Mouse (Mus musculus) embryo, embryonic 10.5 days (tissue): ENCODE measurements at regions not wholly inside any gene's neighbourhood (a gene's known extent, or its start where the extent isn't known, plus 50 kb on each side); places are given as distances from the start of the nearest gene placed in this dataset.

ENCODE experiments used
- DNase-seq: peaks from one replicate; pipeline ENCODE4 v3.0.0-alpha.2; 2015; ENCODE audit warnings: low spot score

DNA sequence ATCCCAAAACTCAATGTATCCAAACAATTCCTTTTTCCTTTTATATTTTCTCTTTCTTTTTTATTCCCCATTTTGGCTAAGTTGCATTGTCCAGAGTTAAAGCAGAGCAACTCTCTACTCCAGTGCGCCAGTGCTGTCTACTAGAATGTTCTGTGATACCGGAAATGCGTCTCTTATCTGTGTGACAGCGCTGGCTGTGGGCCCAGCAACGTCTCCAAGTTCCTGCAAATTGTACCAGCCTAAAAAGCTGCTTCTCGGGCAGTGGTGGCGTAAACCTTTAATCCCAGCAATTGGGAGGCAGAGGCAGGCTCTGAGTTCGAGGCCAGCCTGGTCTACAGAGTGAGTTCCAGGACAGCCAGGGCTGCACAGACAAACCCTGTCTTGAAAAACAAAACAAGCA is 59.4 kb downstream of the Cox18 start:
- no peak for DNase-seq

DNA sequence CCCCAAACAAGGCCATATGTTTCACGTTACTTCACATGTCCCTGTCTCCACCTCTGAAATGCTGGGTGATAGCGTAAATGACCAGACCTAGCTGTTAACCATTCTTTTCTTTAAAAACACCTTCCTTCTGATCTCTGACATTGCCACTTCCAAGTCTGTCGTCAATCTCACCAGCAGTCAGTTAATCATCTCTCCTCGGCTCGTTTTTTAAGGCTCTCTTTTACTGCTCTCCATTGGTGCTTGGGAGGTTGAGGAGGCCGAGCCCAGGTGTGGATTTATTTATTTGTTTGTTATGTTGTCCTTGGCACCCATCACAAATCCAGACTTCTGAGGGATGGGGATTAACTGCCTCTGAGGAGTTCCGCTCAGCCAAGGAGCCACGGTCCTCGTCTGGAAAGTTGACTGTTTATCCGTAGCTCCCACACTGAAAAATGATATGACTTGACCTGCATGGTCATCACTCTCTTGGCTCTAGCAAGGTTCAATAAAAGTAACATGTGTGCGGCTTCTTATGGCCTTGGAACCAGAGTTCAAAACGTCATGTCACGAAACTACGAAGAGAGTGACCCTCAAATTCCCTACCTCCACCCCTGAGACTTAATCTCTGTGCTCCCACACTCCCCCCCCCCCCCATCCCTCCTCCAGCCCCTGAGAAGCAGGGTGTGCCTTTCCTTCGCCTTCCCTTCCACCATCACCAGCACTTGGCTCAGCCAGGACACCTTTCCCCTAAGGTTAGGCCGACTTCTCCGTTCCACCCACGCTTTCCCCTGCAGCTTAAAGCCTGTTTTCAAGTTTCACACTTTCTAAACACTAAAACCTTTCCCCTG is 60.6 kb downstream of the Cox18 start:
- DNase-seq = peak; percentile 17

DNA sequence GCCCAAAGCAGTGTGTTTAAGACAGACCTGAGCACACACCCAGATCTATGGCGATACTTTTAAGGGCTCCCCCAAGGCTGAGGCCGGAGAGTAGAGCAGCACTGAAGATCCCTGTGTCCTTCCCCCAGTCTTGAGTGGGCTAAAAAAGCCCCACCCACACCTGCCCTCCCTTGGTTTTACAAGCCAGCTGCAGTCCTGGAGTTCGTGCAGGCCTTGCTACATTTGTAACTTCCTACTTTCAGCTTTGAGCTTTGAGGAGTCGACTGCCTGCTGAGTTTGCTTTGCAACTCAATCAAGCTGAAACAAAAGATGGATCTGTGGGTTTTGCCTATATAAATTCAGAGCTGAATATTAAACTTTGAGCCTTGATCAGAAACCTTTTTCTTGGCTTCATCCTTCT is 63.5 kb downstream of the Cox18 start:
- DNase-seq = no peak

DNA sequence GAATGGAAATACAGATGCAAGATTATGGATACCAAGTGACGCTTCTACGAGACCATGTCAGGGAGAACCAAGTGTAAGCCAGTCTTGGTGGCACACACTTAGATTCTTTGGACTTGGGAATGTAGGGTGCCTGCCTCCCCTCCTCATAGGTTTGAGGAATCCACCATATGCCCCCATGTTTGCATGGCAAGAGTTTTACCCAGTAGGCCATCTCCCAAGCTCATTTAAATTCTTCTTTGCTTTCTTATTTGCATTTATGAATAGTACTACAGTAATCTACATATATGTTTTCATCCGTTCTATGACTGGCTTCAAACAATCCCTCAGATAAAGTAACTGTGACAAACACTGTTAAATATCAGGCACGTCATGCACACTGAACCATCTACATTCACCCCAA is 67.3 kb downstream of the Cox18 start:
- DNase-seq = no peak

DNA sequence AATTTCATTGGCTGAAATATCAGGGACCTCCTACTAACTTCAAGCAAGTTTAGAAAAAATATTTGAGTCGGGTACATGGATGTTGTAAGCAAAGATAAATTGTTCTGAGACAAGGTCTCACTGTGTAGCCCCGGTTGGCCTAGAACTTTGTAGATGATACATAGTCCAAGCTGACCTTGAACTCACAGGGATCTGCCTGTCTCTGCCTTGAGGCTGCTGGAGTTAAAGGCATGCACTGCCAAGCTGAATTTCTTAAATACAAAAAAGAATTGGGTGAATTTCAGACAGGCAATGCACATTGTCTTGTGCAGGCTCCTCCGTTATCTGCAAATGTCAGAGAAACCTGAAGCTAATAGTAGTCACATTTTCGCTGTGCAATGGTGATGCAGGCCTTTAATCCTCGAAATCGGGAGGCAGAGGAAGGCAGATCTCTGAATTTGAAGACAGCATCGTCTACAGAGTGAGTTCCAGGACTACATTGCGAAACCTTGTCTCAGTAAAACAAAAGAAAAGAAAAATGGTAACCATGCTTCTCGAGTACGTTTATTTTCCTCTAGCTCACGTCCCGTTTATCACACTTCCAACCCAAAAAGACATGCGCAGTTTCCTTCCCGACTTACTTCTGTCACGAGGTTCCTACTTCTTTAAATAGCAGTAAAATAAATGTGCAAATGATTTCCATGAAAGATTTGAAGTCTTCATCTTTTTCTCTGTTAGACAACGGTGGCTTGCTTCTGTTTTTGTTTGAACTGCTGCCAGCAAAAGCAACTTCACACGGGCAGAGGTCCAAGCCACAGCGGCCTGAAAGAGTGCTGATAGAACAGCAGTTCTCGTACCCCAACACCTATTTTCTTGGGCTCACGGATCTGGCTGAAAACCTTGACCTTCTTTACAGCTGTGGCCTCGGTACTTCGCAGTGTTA is 73.9 kb downstream of the Cox18 start:
- no peak for DNase-seq

DNA sequence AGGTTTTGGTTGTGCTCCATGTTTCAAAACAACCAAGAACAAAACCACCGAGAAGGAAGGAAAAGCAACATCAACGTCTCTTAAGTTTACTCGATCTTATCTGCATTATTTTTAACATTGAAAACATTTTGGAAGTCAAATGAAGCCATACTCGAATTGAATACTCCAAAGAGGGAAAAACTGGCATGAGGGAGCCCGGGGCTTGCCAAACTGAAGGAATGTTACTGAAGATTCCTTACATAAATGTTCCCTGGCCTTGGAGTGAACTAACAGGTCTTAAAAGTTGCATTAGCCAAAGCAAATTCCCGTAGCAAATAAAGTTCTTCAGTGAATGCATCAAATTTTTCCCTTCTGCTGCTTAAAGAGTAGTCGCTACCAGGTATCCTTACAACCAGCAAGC is 87.8 kb downstream of the Cox18 start:
- DNase-seq = no peak

DNA sequence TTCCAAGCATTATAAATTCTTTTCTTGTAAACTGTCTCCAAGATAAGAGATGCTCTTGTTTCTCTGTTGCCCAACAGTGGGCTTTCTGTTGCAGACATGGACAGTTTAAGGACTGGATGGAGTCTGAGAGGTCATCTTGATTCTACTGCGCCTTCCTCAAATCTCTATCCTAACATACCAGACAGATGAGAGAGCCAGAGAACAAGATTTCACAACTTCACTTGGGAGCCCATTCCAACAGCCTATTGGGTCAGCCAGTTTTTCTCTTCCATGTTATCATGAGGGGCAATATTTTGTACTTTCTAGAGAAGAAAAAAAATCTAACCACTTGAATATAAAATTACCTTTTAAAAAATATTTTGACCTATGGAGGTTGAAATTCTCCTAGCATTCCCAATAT is 116.8 kb downstream of the Cox18 start:
- DNase-seq = no peak

DNA sequence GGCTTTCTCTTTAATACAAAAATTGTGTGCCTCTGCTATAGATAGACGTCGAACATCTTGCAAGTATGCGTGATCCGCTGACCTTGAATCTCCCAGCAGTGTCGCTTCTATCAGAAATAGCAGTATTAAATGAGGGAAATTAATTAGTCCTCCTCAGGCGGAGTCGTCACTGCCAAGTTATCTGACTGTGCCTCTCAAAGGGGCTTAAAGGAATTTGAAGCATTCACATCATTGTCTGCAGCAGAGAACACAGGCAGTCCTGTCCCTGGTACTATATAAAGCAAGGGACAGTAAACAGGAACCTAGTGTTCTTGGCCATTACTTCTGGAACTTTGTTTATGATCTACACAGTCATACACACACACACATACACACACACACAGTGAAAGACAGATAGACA is 119.1 kb downstream of the Cox18 start:
- no peak for DNase-seq

DNA sequence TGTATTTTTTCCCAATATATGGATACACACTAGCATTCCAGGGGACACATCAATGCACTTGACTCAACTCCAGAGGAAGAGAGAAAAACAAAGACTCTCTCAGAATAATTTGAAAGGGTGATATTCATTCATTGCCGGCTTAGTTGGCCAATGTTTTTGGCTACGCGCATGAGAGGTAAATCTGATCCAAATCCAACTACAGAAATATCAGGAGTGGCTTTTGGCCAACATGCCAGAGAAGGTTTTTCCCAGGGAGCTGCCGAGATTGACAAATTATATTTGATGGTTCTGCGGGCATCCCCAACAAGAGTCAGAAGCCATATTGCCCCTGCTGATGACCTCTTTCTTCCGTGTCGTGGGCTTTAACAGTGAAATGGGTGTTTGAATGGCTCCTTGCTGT is 135.3 kb downstream of the Cox18 start:
- no peak for DNase-seq

DNA sequence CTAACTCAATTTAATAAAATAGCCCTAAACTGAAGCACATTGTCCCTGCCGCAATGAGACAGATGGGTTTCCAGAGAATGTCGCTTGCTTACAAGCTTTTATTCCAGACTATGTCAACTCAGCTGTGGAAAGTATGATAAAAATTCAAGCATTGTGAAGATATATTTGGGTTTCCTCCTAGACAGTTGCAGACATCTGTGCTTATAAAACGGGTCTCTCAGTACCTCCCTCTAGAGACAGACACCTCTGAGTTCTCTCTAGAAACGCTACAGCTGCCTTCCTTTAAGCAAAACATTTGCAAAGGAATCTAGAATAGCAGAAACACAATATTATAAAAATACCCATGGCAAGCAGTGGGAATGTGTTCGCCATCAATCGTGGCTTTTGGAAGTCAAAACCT is 137.3 kb downstream of the Cox18 start:
- DNase-seq = no peak

DNA sequence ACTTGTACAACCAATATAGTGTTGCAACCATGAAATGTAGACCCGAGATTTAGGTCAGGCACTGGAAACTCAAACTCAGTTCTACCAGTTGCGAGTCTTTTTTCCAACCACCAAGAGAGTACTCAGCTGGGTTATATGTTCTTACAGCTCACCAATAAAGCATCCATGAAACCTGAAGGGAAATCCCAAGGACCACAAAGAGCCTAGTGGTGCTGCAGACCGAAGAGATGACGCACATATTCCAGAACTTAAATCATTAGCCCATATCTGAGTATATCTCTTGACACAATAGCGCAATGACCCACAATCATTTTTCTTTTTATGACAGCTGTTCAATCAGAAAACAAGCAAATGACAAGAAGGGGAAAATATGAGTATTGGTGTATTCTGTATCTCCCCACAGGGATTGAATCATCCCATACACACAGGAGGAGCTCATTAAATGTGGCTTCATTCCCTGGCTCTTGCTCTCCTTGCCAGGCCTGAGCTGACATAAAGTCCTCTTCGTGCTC is 146.7 kb downstream of the Cox18 start:
- DNase-seq = no peak

DNA sequence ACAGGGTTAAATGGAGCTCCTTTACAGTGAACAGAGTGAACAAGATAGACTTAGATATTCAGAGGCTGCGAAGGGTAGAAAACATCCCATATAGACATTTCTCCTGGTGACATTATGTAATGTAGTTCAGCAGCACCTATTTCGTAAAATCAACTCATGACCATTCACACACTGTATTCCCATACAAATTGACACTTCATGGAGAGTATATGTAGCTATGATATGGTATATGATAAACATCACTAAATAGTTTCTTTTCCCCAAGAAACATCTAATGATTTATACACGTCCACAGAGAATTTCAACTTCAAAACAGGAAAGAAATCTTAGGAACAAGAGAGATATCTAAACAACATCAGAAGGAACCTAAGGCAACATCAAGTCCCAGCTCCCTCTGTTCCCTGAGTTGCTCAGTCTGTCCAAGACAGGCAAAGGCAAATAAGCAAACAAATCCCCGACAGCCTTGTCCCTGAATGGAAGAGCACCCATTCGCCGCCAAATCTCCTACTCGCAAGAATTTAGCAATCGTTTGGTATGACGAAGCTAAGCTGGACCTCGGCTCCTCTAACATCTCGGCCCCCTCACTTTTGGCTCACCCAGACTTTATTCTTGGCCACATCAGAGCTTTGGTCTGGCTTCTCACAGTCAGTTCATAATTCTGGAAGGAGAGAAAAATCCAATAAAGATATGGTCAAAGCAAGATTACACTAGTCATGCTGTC is 148.0 kb downstream of the Cox18 start:
- DNase-seq = no peak

DNA sequence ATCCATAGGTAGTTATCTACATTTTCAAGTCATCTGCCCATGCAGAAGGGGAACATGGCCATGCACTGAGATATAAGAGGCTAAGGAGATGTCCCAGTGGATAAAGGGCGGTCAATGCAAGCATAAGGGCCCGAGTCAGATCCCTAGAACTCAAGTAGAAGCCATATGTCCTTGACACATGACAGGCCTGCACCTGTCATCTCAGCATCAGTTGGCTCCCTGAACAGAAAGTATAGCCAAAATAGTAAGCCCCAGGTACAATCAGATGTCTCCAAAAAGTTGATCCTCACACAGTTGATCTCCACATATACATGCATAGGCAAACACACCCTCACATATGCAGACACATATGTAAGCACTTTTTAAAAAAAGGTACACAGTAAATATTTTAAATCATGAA is 152.0 kb downstream of the Cox18 start:
- DNase-seq = no peak

DNA sequence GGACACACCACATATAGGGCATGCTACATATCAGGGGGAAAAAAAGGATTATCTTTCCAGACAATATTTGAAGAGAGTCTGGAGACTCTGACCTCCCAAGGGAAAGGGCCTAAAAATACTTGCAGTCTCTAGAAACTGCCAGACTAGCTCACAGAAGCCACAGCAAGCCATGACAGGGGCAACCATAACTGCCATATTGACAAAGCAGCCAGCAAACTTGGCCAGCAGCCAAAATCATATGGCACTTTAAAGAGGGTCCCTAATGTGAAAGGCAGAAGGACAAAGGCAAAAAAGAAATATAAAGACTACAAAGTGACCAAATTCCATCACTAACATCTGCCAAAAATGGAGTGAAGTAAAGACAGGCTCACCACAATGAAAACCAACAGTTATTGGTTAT is 155.2 kb downstream of the Cox18 start:
- no peak for DNase-seq

DNA sequence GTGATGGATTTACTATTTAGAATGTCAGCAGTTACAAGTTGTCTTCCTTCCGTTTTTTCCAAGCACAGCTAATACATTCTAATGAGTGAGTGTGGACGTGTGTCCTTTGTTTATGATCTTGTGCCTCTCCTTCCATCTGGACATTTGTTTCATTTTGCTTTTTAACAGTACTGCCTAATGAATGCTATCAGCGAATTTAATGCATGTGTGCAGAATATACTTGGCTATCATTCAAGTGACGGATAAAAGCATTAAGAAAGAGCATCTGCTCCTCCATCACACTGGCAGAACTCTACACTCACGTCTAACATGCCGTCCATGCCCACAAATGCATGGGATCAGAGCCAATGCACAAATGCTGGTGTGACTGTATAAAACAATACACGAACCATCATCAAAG is 156.0 kb downstream of the Cox18 start:
- DNase-seq = no peak

DNA sequence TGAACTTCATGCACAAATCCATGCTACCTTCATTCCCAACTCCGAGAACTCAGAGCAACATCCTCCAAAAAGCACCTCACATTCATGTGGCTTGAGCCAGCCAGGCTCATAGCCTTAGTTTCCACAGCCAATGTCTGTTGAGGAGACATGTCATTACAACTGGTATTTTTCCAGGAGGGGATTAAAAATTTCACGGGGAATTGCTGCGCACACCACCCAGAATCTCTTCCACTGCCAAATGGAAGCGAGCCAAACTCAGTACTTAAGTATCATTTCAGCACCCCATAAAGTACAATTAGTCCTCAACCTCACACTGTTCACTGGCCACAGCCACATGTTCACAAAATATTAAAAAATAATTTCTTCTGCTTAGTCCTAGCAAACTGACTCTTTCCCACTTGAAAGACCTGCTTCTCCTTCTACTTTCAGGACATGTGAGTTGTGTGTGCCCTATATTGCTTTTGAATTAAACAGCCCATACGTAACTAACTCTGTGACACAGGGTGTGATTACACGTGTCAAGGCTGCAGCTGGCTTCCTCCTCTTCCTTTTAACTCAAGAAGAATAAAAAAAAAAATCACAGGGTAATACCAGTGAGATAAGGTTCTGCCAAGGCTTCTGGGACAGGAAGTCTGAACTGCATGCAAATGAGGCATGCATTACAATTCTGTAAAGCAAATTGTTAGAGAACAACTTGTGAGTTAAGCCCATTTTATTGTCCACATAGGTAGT is 157.8 kb downstream of the Cox18 start:
- DNase-seq = no peak

DNA sequence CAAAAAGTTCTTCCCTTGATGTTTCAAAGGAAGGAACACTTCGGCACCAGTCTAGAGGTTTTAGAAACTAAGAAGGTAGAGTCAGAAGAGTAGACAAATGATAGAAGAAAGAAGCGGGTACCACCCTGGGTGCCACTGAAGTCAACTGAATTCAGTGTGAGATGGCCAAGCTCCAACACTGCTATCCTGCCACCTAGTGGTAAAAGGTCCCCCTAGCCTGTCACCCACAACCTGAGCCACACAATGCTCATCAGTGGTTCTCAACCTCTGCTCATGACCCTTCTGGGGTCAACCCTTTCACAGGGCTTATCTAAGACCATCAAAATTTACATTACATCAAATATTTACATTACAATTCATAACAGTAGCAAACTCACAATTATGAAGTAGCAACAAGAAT is 168.1 kb downstream of the Cox18 start:
- DNase-seq = peak; percentile 64

DNA sequence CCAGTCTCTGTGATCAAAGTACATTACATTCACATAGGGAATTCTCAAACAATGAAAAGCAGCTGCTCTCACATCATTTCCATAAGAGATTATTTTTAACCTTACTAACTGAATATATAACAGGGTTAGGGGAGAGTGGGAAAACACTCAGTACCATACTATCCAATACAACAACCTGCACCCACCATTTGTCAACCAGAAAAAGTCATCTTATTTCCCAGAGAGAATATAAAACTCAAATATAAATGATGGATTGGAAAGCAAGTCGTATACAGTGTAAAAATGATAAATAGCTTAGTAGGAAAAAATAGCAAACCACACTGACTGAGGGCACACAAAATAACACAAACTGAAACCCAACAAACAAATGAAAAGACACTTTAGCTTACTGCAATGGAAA is 169.4 kb upstream of the Adamts3 start:
- no peak for DNase-seq

DNA sequence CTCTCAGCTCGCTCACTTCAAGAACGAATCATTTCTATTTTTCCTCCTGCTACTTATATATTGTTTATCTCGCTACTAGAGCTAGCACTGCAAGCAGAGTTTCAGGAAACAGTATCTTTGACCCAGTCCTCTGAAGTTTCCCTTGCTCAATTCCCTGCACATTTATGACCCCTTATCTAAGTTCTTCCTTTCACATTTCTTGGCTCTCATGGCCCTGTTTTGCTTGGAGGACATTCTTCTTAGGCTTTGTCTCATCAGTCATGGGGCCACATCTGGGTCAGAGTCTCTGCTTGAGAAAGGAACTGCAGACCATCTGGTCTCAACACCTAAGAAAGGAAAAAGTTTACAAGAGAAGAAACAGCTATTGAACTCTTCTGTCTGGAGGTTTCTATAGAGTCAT is 166.7 kb upstream of the Adamts3 start:
- no peak for DNase-seq

DNA sequence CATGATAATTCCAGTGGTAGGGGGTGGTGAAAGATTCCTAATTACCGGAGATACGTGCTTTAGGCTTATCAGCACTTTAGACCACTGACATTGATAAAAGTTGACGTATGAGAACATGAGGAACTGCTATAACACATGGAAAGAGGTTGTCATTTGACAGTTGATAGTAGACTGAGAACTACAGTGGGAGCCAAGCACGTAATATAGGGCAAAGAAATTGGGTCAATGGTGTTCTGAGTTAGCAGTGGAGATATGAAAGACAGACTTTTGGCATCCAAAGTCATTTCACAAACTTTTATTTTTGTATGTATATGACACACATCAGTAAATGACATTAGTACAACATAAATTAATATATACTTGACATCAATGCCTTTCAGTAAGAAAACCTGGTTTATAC is 159.6 kb upstream of the Adamts3 start:
- no peak for DNase-seq

DNA sequence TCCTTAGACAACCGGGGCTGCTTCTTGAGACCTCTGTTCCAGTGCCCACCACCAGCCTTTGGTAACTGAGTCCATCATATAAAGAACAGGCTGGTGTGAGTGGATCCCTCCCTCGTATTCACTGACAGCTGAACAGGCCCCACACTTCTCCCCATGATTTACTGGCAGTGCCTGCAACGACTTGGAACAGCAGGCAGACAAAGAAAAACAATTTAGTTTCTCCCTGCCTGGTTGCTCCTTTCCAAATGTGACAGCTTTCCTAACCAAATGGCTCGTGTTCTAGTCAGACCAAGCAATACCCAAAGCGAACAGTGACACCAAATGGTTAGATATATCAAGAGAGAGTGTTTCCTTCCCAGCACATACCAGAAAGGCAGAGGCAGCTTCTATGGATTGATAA is 150.0 kb upstream of the Adamts3 start:
- peak; percentile 25 for DNase-seq

DNA sequence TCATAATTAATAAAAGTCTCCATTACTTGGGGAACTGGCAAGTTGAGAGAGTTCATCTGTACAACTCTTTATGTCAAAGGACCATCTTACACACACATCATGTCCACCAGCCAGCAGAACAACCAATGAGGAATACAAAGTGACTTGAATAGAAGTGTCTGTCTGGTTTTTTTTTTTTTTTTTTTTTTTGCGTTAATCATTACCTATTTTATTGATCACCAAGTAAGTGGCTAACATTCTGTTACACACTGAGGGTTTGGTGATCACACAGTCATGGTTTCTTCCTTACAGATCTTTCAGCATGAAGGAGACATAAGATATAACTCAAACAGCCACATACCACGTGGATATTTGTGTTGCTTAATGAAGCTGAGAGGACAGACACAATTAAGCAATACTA is 147.6 kb upstream of the Adamts3 start:
- no peak for DNase-seq
